Mouse (Mus musculus) CH12.LX (cell line): ENCODE measurements around the gene Fam222b. TPM values are rescaled to one million over a fixed set of nuclear protein-coding genes. Genes with fewer than 3 reads are reported as not detected.

Source experiments
- DNase-seq: peaks from one replicate; pipeline ENCODE4 v3.0.0-alpha.2; 2013; ENCODE audit errors: extremely low read depth
- H3K27ac ChIP-seq: 2 replicates; pipeline ENCODE4 v1.5.1; 2012; ENCODE audit warnings: low read depth, mild to moderate bottlenecking, control low read depth, moderate library complexity; ENCODE audit not compliant: insufficient read depth
- H3K27me3 ChIP-seq: replicated peaks from 2 replicates; pipeline ENCODE3; 2012; ENCODE audit warnings: inconsistent platforms
- H3K36me3 ChIP-seq, 2 experiments: replicated peaks in 1 of 2; 2 replicates each; pipeline versions ENCODE3 to v1.6.1; 2012; ENCODE audit warnings: inconsistent platforms in 1 of 2, low read length in 1 of 2, mild to moderate bottlenecking in 1 of 2, mixed read lengths in 1 of 2, moderate library complexity in 1 of 2; ENCODE audit not compliant: control insufficient read depth in 1 of 2, insufficient read depth in 1 of 2
- H3K4me1 ChIP-seq, 2 experiments: 2 replicates each; pipeline ENCODE4 v1.6.1; 2012; ENCODE audit warnings: inconsistent platforms in 1 of 2, moderate library complexity in 1 of 2; ENCODE audit not compliant: insufficient read depth in 2 of 2, control insufficient read depth in 1 of 2
- H3K4me2 ChIP-seq: 2 replicates; pipeline ENCODE4 v1.6.1; 2012; ENCODE audit warnings: low read depth, mild to moderate bottlenecking, control low read depth; ENCODE audit not compliant: poor library complexity, insufficient read depth, severe bottlenecking
- H3K4me3 ChIP-seq, 3 experiments: fragments of 150-350 bp in 1 of 3; sonication (generic) in 1 of 3; replicated peaks in 1 of 3; 2 replicates each; pipeline versions ENCODE3 to v1.5.1; 2011 to 2012; ENCODE audit warnings: low read depth in 2 of 3, low read length in 2 of 3, mild to moderate bottlenecking in 2 of 3, moderate library complexity in 2 of 3, control low read depth in 1 of 3, improper control_type of control experiment in 1 of 3, inconsistent platforms in 1 of 3, mixed read lengths in 1 of 3; ENCODE audit not compliant: poor library complexity in 1 of 3
- H3K79me2 ChIP-seq: replicated peaks from 2 replicates; pipeline ENCODE4 v1.6.1; 2012; ENCODE audit warnings: mild to moderate bottlenecking, moderate library complexity; ENCODE audit not compliant: control insufficient read depth, poor library complexity, insufficient read depth, severe bottlenecking; ENCODE audit errors: extremely low read depth
- H3K9ac ChIP-seq: 2 replicates; pipeline ENCODE4 v1.6.1; 2012; ENCODE audit warnings: low read depth, mild to moderate bottlenecking, control low read depth, moderate library complexity; ENCODE audit not compliant: insufficient read depth
- H3K9me3 ChIP-seq: replicated peaks from 2 replicates; pipeline ENCODE3; 2012; ENCODE audit warnings: low read length, inconsistent platforms, mixed read lengths
- BHLHE40 ChIP-seq: IDR thresholded peaks from 2 replicates; pipeline ENCODE4 v1.6.1; 2011; ENCODE audit warnings: mild to moderate bottlenecking, low read depth, low read length, improper control_type of control experiment
- CHD1 ChIP-seq: IDR thresholded peaks from 2 replicates; pipeline ENCODE4 v1.6.1; 2012; ENCODE audit warnings: low read depth, low read length, improper control_type of control experiment, inconsistent platforms
- ELF1 ChIP-seq: IDR thresholded peaks from 2 replicates; pipeline ENCODE4 v1.6.1; 2014; ENCODE audit warnings: low read depth, mild to moderate bottlenecking, inconsistent platforms, low read length, improper control_type of control experiment
- EP300 ChIP-seq: IDR thresholded peaks from 2 replicates; pipeline ENCODE4 v1.6.1; 2011; ENCODE audit warnings: low read length, improper control_type of control experiment
- ETS1 ChIP-seq: conservative IDR thresholded peaks from 2 replicates; pipeline ENCODE4 v1.6.1; 2012; ENCODE audit warnings: low read depth, mild to moderate bottlenecking, inconsistent platforms, low read length, improper control_type of control experiment, moderate library complexity
- GABPA ChIP-seq: IDR thresholded peaks from 2 replicates; pipeline ENCODE4 v1.6.1; 2012; ENCODE audit warnings: low read depth, low read length, improper control_type of control experiment, inconsistent platforms; ENCODE audit not compliant: insufficient replicate concordance
- HCFC1 ChIP-seq: IDR thresholded peaks from 2 replicates; pipeline ENCODE4 v1.6.1; 2012; ENCODE audit warnings: low read depth, mild to moderate bottlenecking, inconsistent platforms, low read length, improper control_type of control experiment
- IRF4 ChIP-seq: IDR thresholded peaks from 2 replicates; pipeline ENCODE4 v1.6.1; 2014; ENCODE audit warnings: low read depth, mild to moderate bottlenecking, inconsistent platforms, low read length, improper control_type of control experiment
- KAT2A ChIP-seq: IDR thresholded peaks from 2 replicates; pipeline ENCODE4 v1.6.1; 2012; ENCODE audit warnings: low read length, improper control_type of control experiment, inconsistent platforms; ENCODE audit not compliant: insufficient replicate concordance
- MAX ChIP-seq: IDR thresholded peaks from 2 replicates; pipeline ENCODE4 v1.6.1; 2011; ENCODE audit warnings: low read length, improper control_type of control experiment
- MAZ ChIP-seq: IDR thresholded peaks from 2 replicates; pipeline ENCODE4 v1.6.1; 2012; ENCODE audit warnings: low read depth, mild to moderate bottlenecking, inconsistent platforms, low read length, improper control_type of control experiment, moderate library complexity
- MEF2A ChIP-seq: IDR thresholded peaks from 2 replicates; pipeline ENCODE4 v1.6.1; 2014; ENCODE audit warnings: low read depth, mild to moderate bottlenecking, inconsistent platforms, low read length, improper control_type of control experiment, borderline replicate concordance
- MYC ChIP-seq: IDR thresholded peaks from 2 replicates; pipeline ENCODE4 v1.6.1; 2011; ENCODE audit warnings: low read depth, mild to moderate bottlenecking, improper control_type of control experiment, low read length
- NRF1 ChIP-seq: IDR thresholded peaks from 2 replicates; pipeline ENCODE4 v1.6.1; 2014; ENCODE audit warnings: low read depth, mild to moderate bottlenecking, inconsistent platforms, low read length, improper control_type of control experiment, moderate library complexity
- POLR2A ChIP-seq: IDR thresholded peaks from 2 replicates; pipeline ENCODE4 v1.6.1; 2011; ENCODE audit warnings: low read depth, mild to moderate bottlenecking, improper control_type of control experiment, low read length
- RAD21 ChIP-seq: IDR thresholded peaks from 2 replicates; pipeline ENCODE4 v1.6.1; 2011; ENCODE audit warnings: low read depth, mild to moderate bottlenecking, low read length, improper control_type of control experiment, moderate library complexity
- RCOR1 ChIP-seq: conservative IDR thresholded peaks from 2 replicates; pipeline ENCODE4 v1.6.1; 2012; ENCODE audit warnings: low read depth, mild to moderate bottlenecking, inconsistent platforms, low read length, improper control_type of control experiment
- SMC3 ChIP-seq: IDR thresholded peaks from 2 replicates; pipeline ENCODE4 v1.6.1; 2011; ENCODE audit warnings: low read depth, low read length, improper control_type of control experiment
- UBTF ChIP-seq: IDR thresholded peaks from 2 replicates; pipeline ENCODE4 v1.6.1; 2012; ENCODE audit warnings: low read depth, mild to moderate bottlenecking, inconsistent platforms, low read length, improper control_type of control experiment, moderate library complexity
- USF1 ChIP-seq: IDR thresholded peaks from 2 replicates; pipeline ENCODE4 v1.6.1; 2014; ENCODE audit warnings: low read depth, mild to moderate bottlenecking, inconsistent platforms, low read length, improper control_type of control experiment
- ZC3H11A ChIP-seq: IDR thresholded peaks from 2 replicates; pipeline ENCODE4 v1.6.1; 2012; ENCODE audit warnings: low read depth, mild to moderate bottlenecking, inconsistent platforms, low read length, improper control_type of control experiment
- ZKSCAN1 ChIP-seq: IDR thresholded peaks from 2 replicates; pipeline ENCODE4 v1.6.1; 2012; ENCODE audit warnings: low read depth, inconsistent platforms, low read length, improper control_type of control experiment, borderline replicate concordance
- ZMIZ1 ChIP-seq: IDR thresholded peaks from 2 replicates; pipeline ENCODE4 v1.6.1; 2012; ENCODE audit warnings: low read depth, mild to moderate bottlenecking, inconsistent platforms, low read length, improper control_type of control experiment
- ZNF384 ChIP-seq: IDR thresholded peaks from 2 replicates; pipeline ENCODE4 v1.6.1; 2012; ENCODE audit warnings: low read depth, low read length, improper control_type of control experiment, inconsistent platforms
- dilution Hi-C: fragments of 300-500 bp; cut with MboI; formaldehyde crosslinking; loops from 2 replicates; pipeline ENCODE4 v1.14.3; 2020; ENCODE audit warnings: low sequenced_read_pairs; ENCODE audit not compliant: extremely low pct_unique_long_range_greater_than_20kb, extremely low pct_ligation_motif_present
- in situ Hi-C: fragments of 300-500 bp; cut with MboI; formaldehyde crosslinking; loops from 3 replicates; pipeline ENCODE4 v1.14.3; 2019; ENCODE audit warnings: low sequenced_read_pairs, low pct_ligation_motif_present, low pct_unique_long_range_greater_than_20kb, mixed read lengths
- polyA plus RNA-seq: library from polyadenylated mRNA; unstranded; fragments of >175 nt; gene quantifications from 2 replicates; pipeline ENCODE4 v1.2.1, GENCODE M21; 2012; ENCODE audit warnings: low read depth; ENCODE audit not compliant: insufficient read length
- total RNA-seq, 2 experiments: library from RNA; depleted of rRNA; stranded (reverse); fragments of 300-350 nt in 1 of 2; fragments of >200 nt in 1 of 2; gene quantifications; 2 replicates each; pipeline ENCODE4 v1.2.3; 2012 to 2014

Fam222b gene
- total and polyA plus RNA-seq, 3 experiments, result 5.9 to 34.4 (median 8.7) TPM

GRCm38 (mm10) chr11:78066641-78067040 is 27.8 kb upstream of the Fam222b start:
- no peak for TF ChIP-seq ZKSCAN1
- no peak for TF ChIP-seq HCFC1
- no peak for TF ChIP-seq MAZ
- no peak for TF ChIP-seq ZMIZ1
- TF ChIP-seq GABPA, result no peak
- no peak for TF ChIP-seq IRF4
- no peak for TF ChIP-seq RAD21
- no peak for TF ChIP-seq RCOR1
- TF ChIP-seq BHLHE40, result no peak
- no peak for TF ChIP-seq ZC3H11A
- TF ChIP-seq ELF1, result no peak
- TF ChIP-seq ZNF384, result no peak
- TF ChIP-seq MEF2A, result no peak
- TF ChIP-seq EP300, result no peak
- no peak for TF ChIP-seq UBTF
- TF ChIP-seq MAX, result no peak
- no peak for TF ChIP-seq POLR2A
- TF ChIP-seq NRF1, result no peak
- TF ChIP-seq CHD1, result no peak
- TF ChIP-seq USF1, result no peak
- dilution Hi-C loops (no loop called here), in situ Hi-C loops (no loop called here)
- no peaks in the 10 kb centered on the region for H3K4me1 ChIP-seq
- no peak overlapping the region for H3K27ac ChIP-seq
- no peak for DNase-seq
- H3K9ac ChIP-seq, result no peak overlapping the region
- H3K4me3 ChIP-seq, result no peak overlapping the region
- no peak overlapping the region for H3K4me2 ChIP-seq
- peaks cover under 1 to 19% of the 10 kb centered on the region in 2 experiments for H3K36me3 ChIP-seq
- no peaks in the 10 kb centered on the region for H3K79me2 ChIP-seq
- H3K27me3 ChIP-seq, result no peaks in the 10 kb centered on the region
- H3K9me3 ChIP-seq, result no peaks in the 10 kb centered on the region

DNA sequence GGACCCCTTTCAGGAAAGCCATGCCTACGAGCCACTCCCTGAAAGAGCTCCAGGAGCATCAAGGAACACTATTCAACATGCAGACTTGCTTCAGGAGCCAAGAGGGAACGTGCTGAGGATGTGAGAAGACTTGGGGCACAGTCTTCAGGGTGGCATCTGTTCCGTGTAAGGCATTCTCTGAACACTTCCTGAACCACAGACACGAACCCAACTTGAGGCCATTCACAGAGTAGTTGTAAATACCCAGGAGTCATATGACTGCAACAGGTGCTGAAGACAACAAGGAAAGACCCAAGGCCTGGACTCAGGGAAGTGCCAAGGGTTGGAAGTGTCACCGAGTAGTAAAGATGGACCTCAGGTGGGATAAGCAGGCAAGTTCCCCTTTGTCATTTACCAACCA is 26.9 kb upstream of the Fam222b start:
- TF ChIP-seq KAT2A (no peak), MYC (no peak), ZNF384 (no peak), ETS1 (no peak), RAD21 (no peak), ZKSCAN1 (no peak), SMC3 (no peak), RCOR1 (no peak)
- Histone ChIP-seq H3K9me3 (no peaks in the 10 kb centered on the region), H3K36me3 (peaks cover 9 to 29% of the 10 kb centered on the region in 2 experiments), H3K27ac (no peak overlapping the region), H3K79me2 (no peaks in the 10 kb centered on the region), H3K27me3 (no peaks in the 10 kb centered on the region), H3K9ac (no peak overlapping the region), H3K4me1 (no peaks in the 10 kb centered on the region), H3K4me3 (no peak overlapping the region), H3K4me2 (no peak overlapping the region)
- in situ Hi-C loops (no loop called here), dilution Hi-C loops (no loop called here)
- no peak for DNase-seq
